Mouse (Mus musculus) C2C12 (cell line): Measurements from ENCODE around the gene Mical2.

ENCODE experiments used
- CTCF ChIP-seq: IDR thresholded peaks from one replicate; pipeline ENCODE4 v1.5.1; 2011; ENCODE audit not compliant: control insufficient read depth, insufficient read depth, insufficient read length
- FOSL1 ChIP-seq: IDR thresholded peaks from one replicate; pipeline ENCODE4 v1.8.0; 2011; ENCODE audit warnings: mild to moderate bottlenecking, low read length; ENCODE audit not compliant: poor library complexity, insufficient read depth, severe bottlenecking
- MAX ChIP-seq: IDR thresholded peaks from one replicate; pipeline ENCODE4 v1.6.1; 2011; ENCODE audit warnings: mild to moderate bottlenecking, control low read depth
- MYOD1 ChIP-seq: IDR thresholded peaks from one replicate; pipeline ENCODE4 v1.6.1; 2011; ENCODE audit warnings: low read depth; ENCODE audit not compliant: control insufficient read depth, insufficient read length
- MYOG ChIP-seq: IDR thresholded peaks from one replicate; pipeline ENCODE4 v1.6.1; 2011; ENCODE audit not compliant: control insufficient read depth, insufficient read length; ENCODE audit errors: extremely low read depth
- USF1 ChIP-seq: IDR thresholded peaks from one replicate; pipeline ENCODE4 v1.6.1; 2011; ENCODE audit warnings: low read depth, mild to moderate bottlenecking, control low read depth, moderate library complexity

DNA sequence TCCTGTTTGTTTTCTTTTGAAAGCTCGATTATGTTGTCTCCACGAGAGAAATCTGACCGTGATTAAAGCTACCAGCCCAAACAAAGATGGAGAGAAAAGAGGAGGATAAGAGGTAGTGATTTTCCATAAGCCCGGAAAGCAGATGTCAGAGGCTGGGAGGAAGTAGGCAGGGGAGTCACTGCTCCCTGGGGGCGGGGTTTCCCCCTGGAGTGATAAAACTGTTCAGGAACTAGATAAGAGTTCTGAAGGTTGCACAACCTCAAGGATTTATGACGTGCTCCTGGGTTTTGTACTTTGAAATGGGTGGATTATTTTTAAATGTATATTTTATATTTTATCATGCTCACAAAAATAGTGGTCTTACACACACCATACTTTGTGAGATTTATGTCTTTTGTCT is 8.4 kb upstream of the Mical2 start:
- no peak for TF ChIP-seq MYOD1
- TF ChIP-seq CTCF = no peak
- TF ChIP-seq USF1 = no peak
- TF ChIP-seq FOSL1 = no peak
- no peak for TF ChIP-seq MAX
- TF ChIP-seq MYOG = no peak
